Mouse (Mus musculus): ENCODE measurements at regions not wholly inside any gene's neighbourhood (a gene's known extent, or its start where the extent isn't known, plus 50 kb on each side); places are given as distances from the start of the nearest gene placed in this dataset.

DNA sequence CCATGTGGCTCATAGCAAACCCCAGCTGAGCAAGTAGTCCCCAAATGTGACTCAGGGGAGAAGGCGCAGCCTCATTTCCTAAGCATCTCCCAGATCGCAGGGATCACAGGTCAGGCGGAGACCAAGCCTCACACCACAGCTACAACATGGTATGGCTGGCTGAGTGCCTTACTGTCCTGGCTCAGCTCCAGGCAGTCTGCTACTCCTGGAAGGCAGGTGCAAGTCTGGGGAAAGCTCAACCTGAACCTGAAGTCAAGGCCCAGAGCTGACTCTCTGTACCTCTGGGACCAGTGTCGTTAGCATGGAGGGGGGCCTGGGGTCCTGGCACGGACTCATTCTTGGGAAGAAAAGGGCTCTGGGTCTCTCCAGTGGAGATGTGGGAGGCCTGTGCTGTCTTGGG is 113.0 kb upstream of the A530016L24Rik start:
- Histone ChIP-seq H3K36me3 (ENCODE audit: control insufficient read depth, insufficient read depth, low read length) (no peaks in the 10 kb centered on the region), H3K4me2 (ENCODE audit: low read depth, low read length) (no peak overlapping the region), H3K27me3 (replicated peaks; ENCODE audit: control insufficient read depth, insufficient read depth, low read length) (no peaks in the 10 kb centered on the region), H3K9me3 (ENCODE audit: control insufficient read depth, low read length) (no peaks in the 10 kb centered on the region), H3K4me3 (ENCODE audit: low read length) (no peak overlapping the region), H3K4me1 (ENCODE audit: control insufficient read depth, insufficient read depth, low read length) (no peaks in the 10 kb centered on the region), H3K9ac (ENCODE audit: low read depth, low read length) (no peak overlapping the region), H3K27ac (ENCODE audit: low read length) (no peak overlapping the region)
- no peak for ATAC-seq
- WGBS, result 85% methylated on average over 5 of the region's 5 CpGs

GRCm38 (mm10) chr12:112376701-112377100 is 112.5 kb upstream of the A530016L24Rik start:
- no peak overlapping the region for H3K4me3 ChIP-seq (ENCODE audit: low read length)

DNA sequence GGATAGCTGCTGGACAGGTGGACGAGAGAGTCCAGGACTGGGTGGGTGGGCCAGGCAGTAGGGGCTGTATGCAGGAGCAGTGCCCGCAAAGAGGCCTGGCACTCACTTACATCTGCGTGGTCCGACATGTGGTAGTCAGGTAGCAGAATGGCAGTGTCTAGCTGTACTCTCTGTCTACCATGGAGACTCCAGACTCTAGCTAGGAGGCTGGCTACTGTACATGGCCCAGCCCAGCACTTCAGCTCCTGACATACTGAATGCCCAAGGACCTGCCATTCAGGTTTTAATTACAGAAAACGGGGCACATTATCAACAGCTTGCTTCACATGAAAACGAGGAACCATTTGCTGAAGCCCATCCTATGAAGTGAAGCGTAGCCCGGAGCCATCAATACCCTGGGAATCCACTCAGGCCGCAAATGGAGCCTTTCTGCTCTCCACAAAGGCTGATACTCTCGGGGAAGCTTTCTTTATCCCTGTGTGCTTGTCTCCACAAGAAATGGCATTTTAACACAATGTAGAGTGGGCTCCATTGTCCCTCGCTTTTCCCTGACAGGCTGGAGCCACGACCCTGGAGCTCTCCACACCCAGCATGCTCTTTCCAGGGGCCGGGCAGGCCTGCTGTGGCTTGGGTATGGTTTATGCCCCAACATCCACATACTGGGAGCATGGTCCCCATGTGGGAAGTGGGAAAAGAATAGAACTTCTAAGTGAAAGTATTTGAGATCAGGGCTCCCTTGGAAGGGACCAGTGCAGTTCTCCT is 110.6 kb upstream of the A530016L24Rik start:
- Histone ChIP-seq H3K9ac (ENCODE audit: low read depth, low read length) (no peak overlapping the region), H3K4me1 (ENCODE audit: control insufficient read depth, insufficient read depth, low read length) (no peaks in the 10 kb centered on the region), H3K36me3 (ENCODE audit: control insufficient read depth, insufficient read depth, low read length) (no peaks in the 10 kb centered on the region), H3K4me3 (ENCODE audit: low read length) (no peak overlapping the region), H3K27me3 (replicated peaks; ENCODE audit: control insufficient read depth, insufficient read depth, low read length) (no peaks in the 10 kb centered on the region), H3K9me3 (ENCODE audit: control insufficient read depth, low read length) (no peaks in the 10 kb centered on the region), H3K27ac (ENCODE audit: low read length) (no peak overlapping the region), H3K4me2 (ENCODE audit: low read depth, low read length) (no peak overlapping the region)
- 82% methylated on average over 13 of the region's 13 CpGs for WGBS
- no peak for ATAC-seq

More at GRCm38 (mm10) chr12:112376701-112377100, 112.5 kb upstream of the A530016L24Rik start:
- Histone ChIP-seq H3K4me1 (ENCODE audit: control insufficient read depth, insufficient read depth, low read length) (no peaks in the 10 kb centered on the region), H3K36me3 (ENCODE audit: control insufficient read depth, insufficient read depth, low read length) (no peaks in the 10 kb centered on the region), H3K4me2 (ENCODE audit: low read depth, low read length) (no peak overlapping the region), H3K27ac (ENCODE audit: low read length) (no peak overlapping the region), H3K9me3 (ENCODE audit: control insufficient read depth, low read length) (no peaks in the 10 kb centered on the region), H3K27me3 (replicated peaks; ENCODE audit: control insufficient read depth, insufficient read depth, low read length) (no peaks in the 10 kb centered on the region), H3K9ac (ENCODE audit: low read depth, low read length) (no peak overlapping the region)
- WGBS, result 65% methylated on average over 8 of the region's 8 CpGs
- ATAC-seq, result no peak

- Histone ChIP-seq H3K4me2 (ENCODE audit: low read depth, low read length) (no peak overlapping the region), H3K36me3 (ENCODE audit: control insufficient read depth, insufficient read depth, low read length) (no peaks in the 10 kb centered on the region), H3K27me3 (replicated peaks; ENCODE audit: control insufficient read depth, insufficient read depth, low read length) (no peaks in the 10 kb centered on the region), H3K4me1 (ENCODE audit: control insufficient read depth, insufficient read depth, low read length) (no peaks in the 10 kb centered on the region), H3K9me3 (ENCODE audit: control insufficient read depth, low read length) (no peaks in the 10 kb centered on the region), H3K9ac (ENCODE audit: low read depth, low read length) (no peak overlapping the region), H3K4me3 (ENCODE audit: low read length) (no peak overlapping the region), H3K27ac (ENCODE audit: low read length) (no peak overlapping the region)
- 71% methylated on average over 9 of the region's 9 CpGs for WGBS
- ATAC-seq, result no peak
Observed at GRCm38 (mm10) chr12:112387836-112388235, 101.4 kb upstream of the A530016L24Rik start.

- Histone ChIP-seq H3K4me2 (ENCODE audit: low read depth, low read length) (no peak overlapping the region), H3K9me3 (ENCODE audit: control insufficient read depth, low read length) (no peaks in the 10 kb centered on the region), H3K27me3 (replicated peaks; ENCODE audit: control insufficient read depth, insufficient read depth, low read length) (no peaks in the 10 kb centered on the region), H3K36me3 (ENCODE audit: control insufficient read depth, insufficient read depth, low read length) (no peaks in the 10 kb centered on the region), H3K4me3 (ENCODE audit: low read length) (no peak overlapping the region), H3K9ac (ENCODE audit: low read depth, low read length) (no peak overlapping the region), H3K27ac (ENCODE audit: low read length) (no peak overlapping the region), H3K4me1 (ENCODE audit: control insufficient read depth, insufficient read depth, low read length) (no peaks in the 10 kb centered on the region)
- WGBS, result 71% methylated on average over 13 of the region's 13 CpGs
- ATAC-seq, result no peak
Observed at GRCm38 (mm10) chr12:112395909-112396308, 93.3 kb upstream of the A530016L24Rik start.

DNA sequence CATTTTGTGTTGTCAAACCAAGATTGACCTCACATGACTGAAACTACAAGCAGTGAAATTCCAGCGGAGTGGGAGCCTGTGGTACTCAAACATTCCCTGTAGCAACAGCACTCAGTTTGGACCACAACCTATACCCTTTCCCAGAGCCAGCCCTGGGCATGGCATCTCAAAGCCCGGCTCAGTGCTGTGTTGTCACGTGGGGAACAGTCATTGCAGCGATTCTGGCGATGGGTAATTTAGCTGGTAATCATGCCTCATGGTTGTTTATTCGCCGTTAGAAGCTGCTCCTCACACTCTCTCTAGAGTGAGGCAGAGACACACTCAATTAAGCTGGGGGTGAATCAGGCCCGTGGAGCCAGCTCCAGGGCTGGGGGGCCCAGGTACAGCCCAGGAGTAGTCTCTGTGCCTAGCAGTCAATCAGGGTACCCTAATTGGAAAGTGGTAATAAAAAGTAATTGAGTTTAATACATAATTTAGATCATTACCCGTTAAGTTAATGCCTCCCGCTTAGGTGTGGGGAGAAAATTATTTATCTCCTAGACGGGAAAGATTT is 85.5 kb upstream of the A530016L24Rik start:
- Histone ChIP-seq H3K27me3 (replicated peaks; ENCODE audit: control insufficient read depth, insufficient read depth, low read length) (no peaks in the 10 kb centered on the region), H3K9ac (ENCODE audit: low read depth, low read length) (no peak overlapping the region), H3K4me1 (ENCODE audit: control insufficient read depth, insufficient read depth, low read length) (no peaks in the 10 kb centered on the region), H3K9me3 (ENCODE audit: control insufficient read depth, low read length) (no peaks in the 10 kb centered on the region), H3K27ac (ENCODE audit: low read length) (no peak overlapping the region), H3K36me3 (ENCODE audit: control insufficient read depth, insufficient read depth, low read length) (no peaks in the 10 kb centered on the region), H3K4me2 (ENCODE audit: low read depth, low read length) (no peak overlapping the region), H3K4me3 (ENCODE audit: low read length) (no peak overlapping the region)
- WGBS, result 72% methylated on average over 11 of the region's 11 CpGs
- ATAC-seq, result no peak

DNA sequence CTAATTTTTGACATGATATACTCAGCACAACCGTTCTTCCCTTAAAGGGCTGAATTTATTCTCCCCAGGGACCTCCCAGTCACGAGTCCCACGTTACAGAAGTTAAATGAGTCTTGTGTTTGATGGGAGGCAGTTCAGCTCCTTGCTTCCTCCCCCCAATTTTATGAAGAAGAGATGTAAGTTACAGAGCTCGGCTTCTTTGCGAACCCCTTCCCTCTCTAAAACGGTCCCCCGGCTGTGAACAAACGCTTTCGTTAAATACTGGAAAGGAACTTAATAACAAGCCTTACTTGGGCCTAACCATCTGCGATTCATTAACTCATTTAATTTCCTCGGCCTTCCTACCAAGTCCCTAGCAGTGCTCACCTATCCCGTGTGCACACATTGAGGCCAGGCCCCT is 84.9 kb upstream of the A530016L24Rik start:
- Histone ChIP-seq H3K4me1 (ENCODE audit: control insufficient read depth, insufficient read depth, low read length) (no peaks in the 10 kb centered on the region), H3K9ac (ENCODE audit: low read depth, low read length) (no peak overlapping the region), H3K36me3 (ENCODE audit: control insufficient read depth, insufficient read depth, low read length) (no peaks in the 10 kb centered on the region), H3K4me2 (ENCODE audit: low read depth, low read length) (no peak overlapping the region), H3K27me3 (replicated peaks; ENCODE audit: control insufficient read depth, insufficient read depth, low read length) (no peaks in the 10 kb centered on the region), H3K27ac (ENCODE audit: low read length) (no peak overlapping the region), H3K4me3 (ENCODE audit: low read length) (no peak overlapping the region), H3K9me3 (ENCODE audit: control insufficient read depth, low read length) (no peaks in the 10 kb centered on the region)
- ATAC-seq, result no peak
- 81% methylated on average over 12 of the region's 12 CpGs for WGBS

DNA sequence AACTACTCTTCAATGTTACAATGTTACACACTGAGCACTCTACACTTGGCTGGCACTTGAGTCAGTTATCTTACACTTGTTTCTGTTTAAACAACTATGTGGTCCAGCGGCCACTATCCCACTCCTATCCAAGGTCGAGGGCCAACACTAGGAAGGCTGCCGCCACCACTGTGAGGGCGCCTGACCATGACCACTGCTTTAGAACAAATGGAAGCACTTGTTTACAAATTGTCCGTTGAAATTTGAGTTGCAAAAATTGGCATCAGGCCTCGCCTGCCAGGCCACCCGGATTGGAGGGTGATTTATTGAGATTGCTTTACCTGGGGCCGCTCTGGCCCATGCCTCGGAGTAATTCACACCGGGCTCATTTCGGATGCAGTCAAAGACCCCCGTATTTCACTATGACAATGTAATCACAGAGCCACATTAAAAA is 83.5 kb upstream of the A530016L24Rik start:
- Histone ChIP-seq H3K4me1 (ENCODE audit: control insufficient read depth, insufficient read depth, low read length) (no peaks in the 10 kb centered on the region), H3K4me3 (ENCODE audit: low read length) (no peak overlapping the region), H3K4me2 (ENCODE audit: low read depth, low read length) (no peak overlapping the region), H3K27ac (ENCODE audit: low read length) (no peak overlapping the region), H3K36me3 (ENCODE audit: control insufficient read depth, insufficient read depth, low read length) (no peaks in the 10 kb centered on the region), H3K9ac (ENCODE audit: low read depth, low read length) (no peak overlapping the region), H3K9me3 (ENCODE audit: control insufficient read depth, low read length) (no peaks in the 10 kb centered on the region), H3K27me3 (replicated peaks; ENCODE audit: control insufficient read depth, insufficient read depth, low read length) (no peaks in the 10 kb centered on the region)
- no peak for ATAC-seq
- 47% methylated on average over 12 of the region's 12 CpGs for WGBS

DNA sequence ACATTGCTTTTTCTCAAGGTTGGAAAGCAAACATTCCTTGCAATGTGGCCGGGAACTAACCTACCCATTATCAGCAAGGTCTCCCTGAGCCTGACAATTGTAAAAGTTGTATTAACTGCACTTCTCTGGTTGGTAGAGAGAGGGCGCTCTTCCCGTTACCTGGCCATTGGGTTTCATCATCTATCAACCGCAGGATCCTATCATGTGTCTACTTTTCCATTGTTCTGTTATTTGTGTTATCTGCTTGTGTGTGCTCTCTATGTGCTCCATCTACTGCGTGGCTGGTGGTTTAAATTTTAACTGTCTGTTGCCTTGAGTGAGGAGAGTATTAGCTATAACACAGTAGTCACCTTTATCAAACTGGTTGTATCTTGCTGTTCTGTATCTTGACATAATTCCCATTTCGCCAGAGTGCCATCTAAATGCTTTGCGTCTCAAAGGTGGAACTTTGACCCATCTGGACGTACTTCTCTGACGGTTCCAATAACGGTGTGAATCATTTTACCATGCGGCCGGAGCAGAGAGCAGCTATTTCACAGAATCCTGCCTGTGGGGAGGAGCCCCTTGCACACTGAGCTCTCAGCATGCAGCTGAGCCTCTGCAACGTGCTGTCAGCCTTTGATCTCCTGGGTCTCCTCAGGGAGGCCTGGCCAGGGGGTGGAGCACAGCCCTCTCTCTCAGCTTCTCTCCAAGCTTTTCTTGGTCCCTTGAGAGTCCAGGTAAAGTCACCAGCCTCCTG is 77.5 kb upstream of the A530016L24Rik start:
- ATAC-seq, result peak; percentile 91
- Histone ChIP-seq H3K4me1 (ENCODE audit: control insufficient read depth, insufficient read depth, low read length) (peaks cover 14% of the 10 kb centered on the region), H3K36me3 (ENCODE audit: control insufficient read depth, insufficient read depth, low read length) (no peaks in the 10 kb centered on the region), H3K4me2 (ENCODE audit: low read depth, low read length) (peak overlapping the region; percentile 27), H3K9me3 (ENCODE audit: control insufficient read depth, low read length) (no peaks in the 10 kb centered on the region), H3K27me3 (replicated peaks; ENCODE audit: control insufficient read depth, insufficient read depth, low read length) (no peaks in the 10 kb centered on the region), H3K27ac (ENCODE audit: low read length) (peak overlapping the region; percentile 52; the same call in 1 of the 2 replicates), H3K9ac (ENCODE audit: low read depth, low read length) (no peak overlapping the region), H3K4me3 (ENCODE audit: low read length) (no peak overlapping the region)
- WGBS, result 7% methylated on average over 13 of the region's 13 CpGs
